Mouse (Mus musculus): ENCODE data around the gene Eya3. TPM values are rescaled to one million over a fixed set of nuclear protein-coding genes. Genes with fewer than 3 reads are reported as not detected.

Gene Eya3
- total and polyA plus RNA-seq, 2 experiments, result 6.8 to 9.2 TPM

GRCm38 (mm10) chr4:132611320-132611719, 27.5 kb upstream of the Eya3 start:
- WGBS, result 84% methylated on average over 8 of the region's 8 CpGs
- H3K4me3 ChIP-seq (ENCODE audit: insufficient read depth, low read depth, low read length), result no peak overlapping the region

GRCm38 (mm10) chr4:132617873-132618272, 20.9 kb upstream of the Eya3 start:
- no peaks in the 10 kb centered on the region for H3K79me2 ChIP-seq (ENCODE audit: control insufficient read depth, insufficient read depth, low read length)
- WGBS, result 88% methylated on average over 6 of the region's 6 CpGs
- H3K36me3 ChIP-seq (ENCODE audit: control insufficient read depth, insufficient read depth, low read length), result no peaks in the 10 kb centered on the region
- no peak overlapping the region for H3K9ac ChIP-seq (ENCODE audit: low read depth, low read length)
- H3K4me1 ChIP-seq (ENCODE audit: control insufficient read depth, insufficient read depth, low read length), result no peaks in the 10 kb centered on the region
- H3K27ac ChIP-seq (replicated peaks; ENCODE audit: insufficient read depth, low read depth, low read length), result no peak overlapping the region
- no peaks in the 10 kb centered on the region for H3K27me3 ChIP-seq (ENCODE audit: control insufficient read depth, insufficient read depth, low read length)
- no peak for TF ChIP-seq CTCF (IDR thresholded peaks at IDR 0.05; ENCODE audit: low read depth, low read length)
- no peak for TF ChIP-seq POLR2A (IDR thresholded peaks at IDR 0.05; ENCODE audit: extremely low read depth, insufficient read depth, low read length)
- H3K4me3 ChIP-seq (ENCODE audit: insufficient read depth, low read depth, low read length), result no peak overlapping the region
- peak; percentile 28 for DNase-seq (ENCODE audit: extremely low read depth, low read depth, low spot score)

More at GRCm38 (mm10) chr4:132611320-132611719, 27.5 kb upstream of the Eya3 start:
- DNase-seq (ENCODE audit: extremely low read depth, low read depth, low spot score), result no peak
- TF ChIP-seq POLR2A (IDR thresholded peaks at IDR 0.05; ENCODE audit: extremely low read depth, insufficient read depth, low read length) (no peak), CTCF (IDR thresholded peaks at IDR 0.05; ENCODE audit: low read depth, low read length) (no peak)
- no peak overlapping the region for H3K9ac ChIP-seq (ENCODE audit: low read depth, low read length)
- H3K36me3 ChIP-seq (ENCODE audit: control insufficient read depth, insufficient read depth, low read length), result no peaks in the 10 kb centered on the region
- 0 out of 2 replicates have a peak, but pooled peaks cover 2% of the 10 kb centered on the region for H3K4me1 ChIP-seq (ENCODE audit: control insufficient read depth, insufficient read depth, low read length)
- H3K27me3 ChIP-seq (ENCODE audit: control insufficient read depth, insufficient read depth, low read length), result no peaks in the 10 kb centered on the region
- H3K79me2 ChIP-seq (ENCODE audit: control insufficient read depth, insufficient read depth, low read length), result no peaks in the 10 kb centered on the region
- no peak overlapping the region for H3K27ac ChIP-seq (replicated peaks; ENCODE audit: insufficient read depth, low read depth, low read length)

- no peak for DNase-seq (ENCODE audit: extremely low read depth, low read depth, low spot score)
- no peak overlapping the region for H3K27ac ChIP-seq (replicated peaks; ENCODE audit: insufficient read depth, low read depth, low read length)
- no peaks in the 10 kb centered on the region for H3K27me3 ChIP-seq (ENCODE audit: control insufficient read depth, insufficient read depth, low read length)
Observed at GRCm38 (mm10) chr4:132618850-132619375, 19.9 kb upstream of the Eya3 start.

GRCm38 (mm10) chr4:132620134-132620533, 18.7 kb upstream of the Eya3 start:
- Histone ChIP-seq H3K79me2 (ENCODE audit: control insufficient read depth, insufficient read depth, low read length) (no peaks in the 10 kb centered on the region), H3K36me3 (ENCODE audit: control insufficient read depth, insufficient read depth, low read length) (no peaks in the 10 kb centered on the region), H3K4me3 (ENCODE audit: insufficient read depth, low read depth, low read length) (no peak overlapping the region), H3K27me3 (ENCODE audit: control insufficient read depth, insufficient read depth, low read length) (no peaks in the 10 kb centered on the region), H3K4me1 (ENCODE audit: control insufficient read depth, insufficient read depth, low read length) (no peaks in the 10 kb centered on the region), H3K27ac (replicated peaks; ENCODE audit: insufficient read depth, low read depth, low read length) (no peak overlapping the region), H3K9ac (ENCODE audit: low read depth, low read length) (no peak overlapping the region)
- no peak for TF ChIP-seq POLR2A (IDR thresholded peaks at IDR 0.05; ENCODE audit: extremely low read depth, insufficient read depth, low read length)
- peak; percentile 28; the same call in 1 of the 2 replicates for TF ChIP-seq CTCF (IDR thresholded peaks at IDR 0.05; ENCODE audit: low read depth, low read length)
- 89% methylated on average over 4 of the region's 4 CpGs for WGBS
- no peak for DNase-seq (ENCODE audit: extremely low read depth, low read depth, low spot score)

More at GRCm38 (mm10) chr4:132618850-132619375, 19.9 kb upstream of the Eya3 start:
- Histone ChIP-seq H3K9ac (ENCODE audit: low read depth, low read length) (no peak overlapping the region), H3K4me3 (ENCODE audit: insufficient read depth, low read depth, low read length) (no peak overlapping the region), H3K36me3 (ENCODE audit: control insufficient read depth, insufficient read depth, low read length) (no peaks in the 10 kb centered on the region), H3K4me1 (ENCODE audit: control insufficient read depth, insufficient read depth, low read length) (no peaks in the 10 kb centered on the region), H3K79me2 (ENCODE audit: control insufficient read depth, insufficient read depth, low read length) (no peaks in the 10 kb centered on the region)
- WGBS, result 87% methylated on average over 10 of the region's 10 CpGs
- TF ChIP-seq CTCF (IDR thresholded peaks at IDR 0.05; ENCODE audit: low read depth, low read length) (no peak), POLR2A (IDR thresholded peaks at IDR 0.05; ENCODE audit: extremely low read depth, insufficient read depth, low read length) (no peak)

- no peaks in the 10 kb centered on the region for H3K36me3 ChIP-seq (ENCODE audit: control insufficient read depth, insufficient read depth, low read length)
- H3K4me1 ChIP-seq (ENCODE audit: control insufficient read depth, insufficient read depth, low read length), result no peaks in the 10 kb centered on the region
- TF ChIP-seq POLR2A (IDR thresholded peaks at IDR 0.05; ENCODE audit: extremely low read depth, insufficient read depth, low read length), result no peak
- TF ChIP-seq CTCF (IDR thresholded peaks at IDR 0.05; ENCODE audit: low read depth, low read length), result no peak
- no peak for DNase-seq (ENCODE audit: extremely low read depth, low read depth, low spot score)
- 80% methylated on average over 7 of the region's 7 CpGs for WGBS
- no peak overlapping the region for H3K9ac ChIP-seq (ENCODE audit: low read depth, low read length)
- no peaks in the 10 kb centered on the region for H3K79me2 ChIP-seq (ENCODE audit: control insufficient read depth, insufficient read depth, low read length)
- no peak overlapping the region for H3K27ac ChIP-seq (replicated peaks; ENCODE audit: insufficient read depth, low read depth, low read length)
- H3K27me3 ChIP-seq (ENCODE audit: control insufficient read depth, insufficient read depth, low read length), result no peaks in the 10 kb centered on the region
- H3K4me3 ChIP-seq (ENCODE audit: insufficient read depth, low read depth, low read length), result no peak overlapping the region
Observed at GRCm38 (mm10) chr4:132621287-132622068, 17.3 kb upstream of the Eya3 start.
